Mouse (Mus musculus) naive thymus-derived CD4-positive, alpha-beta T cell, adult 2 months (primary cell): ENCODE measurements around the gene Apopt1.

Source experiments
- DNase-seq: peaks from one replicate; pipeline ENCODE4 v3.0.0-alpha.2; 2011; ENCODE audit warnings: low read depth

Gene Apopt1

DNA sequence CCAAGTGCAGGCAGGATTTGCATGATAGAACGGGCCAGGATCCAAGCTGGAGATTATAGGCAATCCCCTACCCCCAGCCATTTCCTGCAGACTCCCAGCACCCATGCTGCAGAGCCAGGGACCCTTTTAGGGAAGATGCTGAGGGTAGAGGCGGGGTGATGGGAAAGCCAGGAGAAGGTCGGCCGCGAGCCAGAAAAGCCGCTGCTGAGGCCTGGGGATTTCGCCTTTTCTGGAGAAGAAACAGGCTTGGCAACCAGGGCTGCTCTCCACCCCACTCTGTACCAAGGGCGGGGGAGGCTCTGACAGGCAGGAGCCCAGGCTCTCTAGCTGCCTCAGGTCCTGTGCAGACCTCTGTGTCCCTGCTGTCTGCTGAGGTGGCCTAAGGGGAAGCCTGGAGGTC lies 31.8 kb upstream of the Apopt1 start:
- DNase-seq: no peak

DNA sequence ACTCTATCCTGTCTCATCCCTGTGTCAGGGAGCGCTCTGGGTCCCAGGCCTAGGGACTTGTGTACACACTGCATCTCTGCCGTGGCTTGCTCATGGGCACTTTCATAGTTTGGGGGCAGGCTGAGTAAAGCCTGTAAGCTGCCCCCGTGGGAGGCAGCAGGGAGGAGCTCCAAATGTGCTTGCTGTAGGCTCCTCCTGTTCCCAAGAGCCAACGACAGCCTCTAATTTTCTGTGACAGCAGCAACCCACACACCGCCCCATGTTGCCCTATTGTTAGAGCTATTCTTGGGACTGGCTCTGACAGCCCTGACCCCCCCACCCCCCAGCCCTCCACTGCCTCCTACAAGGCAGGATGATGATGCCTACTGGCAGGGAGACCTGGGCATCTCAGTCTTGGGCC lies 31.1 kb upstream of the Apopt1 start:
- no peak for DNase-seq

DNA sequence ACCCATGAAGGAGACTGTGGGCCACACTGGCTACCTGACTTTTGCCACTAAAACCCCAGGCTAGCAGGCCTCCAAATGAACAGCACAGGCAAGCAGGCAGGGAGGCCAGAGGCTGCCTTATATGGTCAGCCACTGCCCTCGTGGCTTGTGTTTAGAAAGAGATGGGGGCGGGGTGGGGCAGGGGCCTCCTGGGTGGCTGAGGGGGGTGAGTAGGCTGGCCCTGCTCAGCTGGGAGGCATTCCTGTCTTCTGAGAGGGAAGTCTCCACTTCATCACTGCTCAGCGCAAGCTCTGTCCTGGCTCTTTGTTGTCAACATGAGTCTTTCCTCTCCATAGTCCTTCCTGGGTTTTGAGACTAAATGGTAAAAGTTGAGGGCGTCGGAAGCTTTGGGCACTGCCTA lies 30.3 kb upstream of the Apopt1 start:
- no peak for DNase-seq

DNA sequence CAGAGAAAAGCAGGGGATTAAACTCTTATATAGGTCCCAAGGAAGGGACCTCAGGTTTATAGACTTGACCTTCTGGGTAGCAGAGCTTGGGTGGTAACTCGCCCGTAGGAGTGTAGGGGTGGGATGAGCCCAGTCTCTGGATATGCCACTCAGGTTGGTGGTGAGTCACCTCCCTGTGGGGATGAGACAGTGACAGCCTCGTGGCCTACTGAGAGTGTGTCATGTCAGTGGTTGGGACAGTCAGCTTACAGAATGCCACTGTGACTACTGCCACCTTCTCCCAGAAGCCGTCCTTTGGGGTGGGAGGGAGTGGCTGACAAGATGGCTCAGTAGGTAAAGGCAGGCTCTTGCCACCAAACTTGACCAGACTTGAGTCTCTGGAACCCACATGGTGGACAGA lies 26.7 kb upstream of the Apopt1 start:
- DNase-seq: no peak

DNA sequence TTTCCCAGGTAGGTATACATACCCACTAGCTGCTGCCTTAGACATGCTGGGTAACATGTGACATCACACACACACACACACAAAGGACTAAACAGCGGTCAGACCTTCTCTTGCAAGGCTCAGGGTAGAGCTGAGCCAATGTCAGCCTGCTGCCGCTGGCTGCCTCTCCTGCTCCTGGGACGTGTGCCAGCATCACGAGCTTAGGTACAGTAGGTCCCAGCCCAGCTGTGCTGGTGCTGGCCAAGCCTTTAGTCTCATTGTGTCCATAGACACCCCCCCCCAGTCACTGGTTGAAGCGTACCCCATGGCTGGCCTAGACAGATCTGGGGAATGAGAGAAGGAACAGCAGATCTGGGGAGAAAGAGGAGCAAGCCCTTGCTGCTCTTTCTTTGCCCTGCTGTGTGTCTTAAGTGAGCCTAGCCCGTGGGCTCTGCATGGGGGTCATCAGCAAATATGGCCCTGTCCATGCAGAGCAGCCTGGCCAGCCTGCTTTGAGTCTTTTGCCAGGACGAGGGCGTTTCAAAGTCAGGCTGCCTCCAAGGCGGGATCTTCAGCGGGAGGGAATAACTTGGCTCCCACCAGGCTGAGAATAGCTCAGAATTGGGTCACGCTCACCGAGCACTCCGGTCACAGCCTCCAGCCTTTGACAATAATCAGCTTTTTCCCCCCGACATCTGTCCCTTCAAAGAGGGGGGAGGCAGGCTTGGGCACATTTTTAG lies 25.6 kb upstream of the Apopt1 start:
- DNase-seq: no peak

DNA sequence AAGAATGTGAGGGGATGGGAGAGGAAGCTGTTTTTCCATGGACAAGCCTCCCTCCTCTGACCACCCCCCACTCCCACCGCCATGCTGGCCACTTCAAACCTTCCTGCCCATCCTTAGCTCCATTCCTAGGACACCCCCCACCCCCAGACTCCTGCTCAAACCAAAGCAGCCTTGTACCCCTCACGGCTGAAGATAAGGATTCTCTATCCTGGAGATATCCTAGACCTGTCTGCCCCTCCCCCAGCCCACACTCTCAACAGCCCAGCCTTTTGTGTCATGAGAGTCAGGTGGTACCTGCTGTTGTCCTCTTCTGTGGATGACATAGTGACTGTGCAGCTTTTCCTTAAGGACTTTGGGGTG lies 25.0 kb upstream of the Apopt1 start:
- no peak for DNase-seq

DNA sequence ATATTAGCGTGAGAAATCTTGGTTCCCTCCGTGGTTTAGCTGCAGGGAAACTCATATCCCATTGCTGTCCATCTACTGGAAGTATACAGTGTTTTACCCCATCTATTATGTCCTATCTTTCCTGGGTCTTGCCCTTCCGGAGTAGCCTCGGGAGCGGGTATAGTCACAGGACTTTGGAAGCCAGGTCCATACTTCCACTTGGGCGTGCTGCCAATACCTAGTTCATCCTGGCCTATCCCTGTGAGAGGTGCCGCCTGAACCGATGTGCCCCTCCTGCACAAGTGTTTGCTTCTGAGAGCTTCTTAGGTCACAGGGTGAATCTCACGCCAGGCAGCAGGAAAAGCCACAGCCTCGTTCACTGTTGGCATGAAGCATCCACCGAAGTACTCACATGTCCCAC lies 23.6 kb upstream of the Apopt1 start:
- DNase-seq: no peak

DNA sequence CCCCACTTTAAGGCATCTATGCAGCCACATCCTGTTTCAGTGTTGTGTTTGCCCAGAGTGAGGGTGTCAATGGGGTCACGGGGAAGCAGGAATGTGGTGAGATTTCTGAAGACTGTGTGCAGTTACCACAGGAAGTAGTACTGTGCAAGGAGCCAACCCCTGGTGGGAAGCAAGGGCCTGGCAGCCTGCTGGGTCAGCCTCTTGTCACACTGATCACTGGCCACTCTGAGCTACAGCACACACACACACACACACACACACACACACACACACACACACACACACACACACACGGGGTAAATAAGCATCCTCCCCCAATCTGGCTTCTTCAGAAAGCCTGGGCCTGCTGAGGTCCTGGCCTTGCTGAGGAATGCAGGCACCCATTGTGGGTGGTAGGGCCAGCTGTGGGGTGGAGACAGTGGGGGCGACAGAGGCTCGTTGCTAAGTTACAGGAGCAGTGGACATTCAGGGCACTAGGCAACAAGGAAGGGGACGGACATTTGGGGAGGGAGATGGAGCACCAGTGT lies 21.7 kb upstream of the Apopt1 start:
- DNase-seq: peak; percentile 85

DNA sequence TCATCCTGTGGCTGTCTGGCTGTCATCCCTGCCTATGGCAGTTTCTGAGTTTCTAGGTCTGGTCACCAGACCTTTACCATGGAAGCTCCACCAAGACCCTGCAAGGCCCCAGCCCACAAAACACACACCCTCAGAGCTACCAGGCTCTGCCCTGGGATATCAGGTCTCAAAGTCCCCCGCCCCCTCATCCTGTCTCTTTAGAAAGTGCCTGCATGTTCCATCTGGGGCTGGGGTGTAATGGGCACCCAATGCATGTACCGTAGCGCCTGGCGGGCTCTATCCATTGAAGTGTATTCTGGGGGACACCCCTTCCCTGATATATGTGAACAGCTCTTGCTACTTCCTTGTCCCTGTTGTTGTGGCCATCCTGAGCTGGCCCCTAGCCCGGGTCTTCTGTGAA lies 20.2 kb upstream of the Apopt1 start:
- DNase-seq: no peak

DNA sequence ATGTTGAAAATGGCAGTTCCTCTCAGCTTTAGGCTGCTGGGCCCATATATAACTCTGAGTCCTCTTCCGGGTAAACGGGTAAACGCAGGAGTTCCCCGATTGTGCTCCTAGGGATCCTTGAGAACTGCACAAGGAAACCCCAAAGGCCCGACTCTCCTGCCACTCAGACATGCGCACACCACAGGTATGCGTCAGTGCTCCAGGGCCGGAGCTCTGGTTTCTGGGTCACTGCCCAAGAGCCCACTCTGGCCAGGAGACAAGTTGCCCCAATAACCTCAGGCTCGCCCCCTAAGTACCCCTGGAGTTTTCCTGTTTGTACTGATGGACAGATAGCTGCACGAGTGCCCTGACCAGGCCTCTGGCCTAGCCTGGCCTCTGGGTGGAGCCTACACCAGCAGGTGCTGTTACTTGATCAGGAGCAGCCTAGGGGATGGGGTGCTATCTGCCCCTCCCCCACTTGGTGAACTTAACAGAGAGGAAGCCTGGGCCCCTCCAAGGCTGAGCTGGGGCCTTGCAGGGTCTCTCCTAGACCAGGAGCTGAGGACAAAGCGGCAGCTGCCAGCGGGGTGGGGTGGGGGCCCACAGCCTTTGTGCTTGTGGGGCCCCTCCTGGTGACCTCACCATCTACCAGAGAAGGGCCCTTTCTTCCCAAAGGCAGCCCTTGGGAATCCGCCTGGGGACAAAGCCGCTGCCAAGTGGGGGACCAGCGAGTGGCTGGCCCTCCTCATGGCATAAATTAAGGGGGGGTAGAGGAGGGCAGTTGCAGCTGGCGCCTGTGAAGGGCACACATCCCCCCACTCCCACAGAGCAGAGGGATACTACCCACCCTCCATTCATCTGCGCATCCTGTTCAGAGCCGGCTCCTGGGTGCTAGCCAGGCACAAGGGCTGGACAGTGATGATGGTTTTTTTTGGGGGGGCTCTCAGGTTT lies 19.5 kb upstream of the Apopt1 start:
- no peak for DNase-seq

DNA sequence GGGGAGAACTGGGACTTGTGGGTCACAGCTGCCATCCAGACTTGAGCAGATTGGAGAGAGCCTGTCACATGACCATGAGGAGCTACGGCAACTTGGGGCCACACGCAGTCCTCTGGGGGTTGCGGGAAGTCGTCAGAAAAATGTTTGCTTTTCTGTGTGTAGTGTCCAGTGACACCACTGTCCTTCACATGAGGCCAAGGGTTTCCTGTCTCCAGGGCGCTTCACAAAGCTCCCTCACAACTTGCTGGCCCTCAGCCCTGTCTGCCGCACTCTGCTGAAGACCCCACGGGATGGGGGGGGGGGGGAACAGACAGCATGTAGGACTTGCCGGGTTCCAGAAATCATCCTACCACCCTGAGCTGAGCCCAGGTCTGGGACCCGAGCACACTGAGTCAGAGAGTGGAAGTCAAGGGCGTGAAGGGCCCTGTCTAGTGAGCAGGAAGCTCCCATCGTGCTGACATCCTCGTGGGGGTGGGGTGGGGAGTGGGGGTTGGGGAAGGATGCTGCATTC lies 18.7 kb upstream of the Apopt1 start:
- DNase-seq: peak; percentile 64

DNA sequence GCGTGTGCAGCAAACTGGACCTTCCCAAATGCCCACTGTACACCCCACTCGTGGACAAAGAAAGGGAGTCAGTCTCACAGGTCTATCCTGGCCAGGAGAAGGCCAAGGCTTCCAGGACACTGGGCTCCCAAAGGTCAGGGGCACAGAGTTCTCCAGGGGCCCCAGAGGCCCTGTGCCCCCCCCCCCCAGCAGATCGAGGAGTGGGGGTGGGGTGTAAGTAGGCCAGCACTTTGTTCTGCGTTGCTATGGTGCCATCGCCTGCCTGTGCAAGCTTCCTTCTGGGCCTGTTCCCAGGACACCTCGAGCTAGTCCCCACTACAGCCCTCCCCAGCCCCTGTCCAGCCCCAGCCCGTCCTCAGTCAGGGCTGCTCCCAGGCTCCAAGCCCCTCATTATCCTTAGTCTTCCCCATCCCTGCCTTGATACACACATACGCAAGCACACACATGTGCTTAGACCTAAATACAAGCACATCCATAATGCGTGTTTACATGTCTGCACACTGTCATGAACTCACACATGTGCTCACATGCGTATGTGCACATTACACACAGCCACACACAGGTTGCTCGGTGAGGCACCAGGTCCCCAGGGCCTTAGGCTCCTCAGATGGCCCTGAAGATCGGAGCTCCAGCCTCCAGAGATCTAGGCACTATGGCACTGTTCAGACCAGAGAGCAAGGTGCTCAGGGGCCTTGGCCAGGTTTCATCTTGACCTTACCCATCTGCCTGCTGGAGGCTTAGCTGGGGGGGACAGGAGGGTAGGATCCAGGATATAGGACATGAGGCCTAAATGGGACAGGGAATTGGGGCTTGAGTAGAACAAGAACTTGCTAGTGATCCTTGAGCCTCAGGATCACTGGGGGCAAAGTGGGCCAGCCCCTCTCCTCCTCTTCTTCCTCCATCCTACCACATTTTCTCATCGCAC lies 17.9 kb upstream of the Apopt1 start:
- peak; percentile 42 for DNase-seq

DNA sequence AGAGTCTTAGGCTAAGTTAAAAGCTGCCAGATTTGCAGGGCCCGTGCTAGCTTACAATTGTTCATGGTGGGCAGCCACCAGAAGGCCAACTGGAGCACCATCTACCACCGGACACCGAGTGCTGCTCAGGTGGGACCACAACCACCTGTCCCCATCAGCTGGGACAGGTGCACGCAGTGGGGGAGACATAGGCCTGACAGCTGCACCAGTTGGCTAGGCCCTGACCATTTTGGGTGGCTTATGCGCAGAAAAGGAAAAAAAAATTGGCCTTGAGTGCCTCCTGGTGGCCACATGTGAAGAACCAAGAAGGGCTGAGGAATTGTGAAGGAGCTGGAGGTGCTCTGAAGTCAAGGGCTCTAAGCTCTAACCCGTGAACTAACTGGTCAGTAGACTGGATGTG lies 16.8 kb upstream of the Apopt1 start:
- peak; percentile 92 for DNase-seq

DNA sequence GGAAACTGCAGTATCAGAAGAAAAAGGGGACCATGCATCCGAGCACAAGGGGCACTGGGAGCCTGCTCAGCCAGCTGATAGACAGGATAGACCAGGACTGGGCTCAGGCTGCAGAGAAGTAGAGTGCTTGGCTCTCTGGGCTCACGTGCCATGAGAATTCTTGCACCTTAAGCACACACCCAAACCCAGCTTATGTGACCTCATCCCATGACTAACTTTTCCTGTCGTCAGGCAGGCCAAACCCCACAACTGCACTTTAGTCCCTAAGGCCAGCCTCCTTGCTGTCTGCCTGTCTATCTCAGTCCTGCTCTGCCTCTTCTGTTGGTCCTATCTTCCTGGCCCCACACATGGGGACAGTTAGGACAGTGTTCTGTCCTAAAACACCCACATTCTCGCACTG lies 15.4 kb upstream of the Apopt1 start:
- no peak for DNase-seq

DNA sequence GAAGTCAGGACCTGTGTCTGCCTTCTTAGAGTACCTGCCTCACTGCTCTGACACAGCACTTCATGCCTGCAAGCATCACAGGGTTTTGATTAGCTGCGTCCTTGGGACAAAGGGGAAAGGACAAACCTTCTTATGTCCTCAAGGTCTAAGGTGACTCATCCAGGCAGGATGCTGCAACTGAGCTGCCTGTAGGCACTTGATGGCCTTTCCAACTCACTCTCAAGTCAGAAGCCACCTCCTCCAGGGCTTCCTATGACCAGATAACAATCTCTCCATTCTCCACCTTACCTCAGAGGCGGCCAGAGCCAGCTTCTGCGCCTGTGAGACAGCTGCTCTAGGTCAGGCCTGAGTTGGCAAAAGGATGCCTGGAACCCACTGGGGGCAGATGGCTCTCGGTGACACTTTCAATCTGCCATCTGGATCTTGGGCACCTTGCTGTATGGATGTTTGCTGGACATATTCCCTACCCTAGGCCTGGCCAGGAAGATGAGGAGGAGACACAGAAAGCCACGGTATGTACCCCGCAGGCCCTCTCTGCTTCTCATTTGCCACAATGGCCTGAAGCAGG lies 14.6 kb upstream of the Apopt1 start:
- DNase-seq: no peak

DNA sequence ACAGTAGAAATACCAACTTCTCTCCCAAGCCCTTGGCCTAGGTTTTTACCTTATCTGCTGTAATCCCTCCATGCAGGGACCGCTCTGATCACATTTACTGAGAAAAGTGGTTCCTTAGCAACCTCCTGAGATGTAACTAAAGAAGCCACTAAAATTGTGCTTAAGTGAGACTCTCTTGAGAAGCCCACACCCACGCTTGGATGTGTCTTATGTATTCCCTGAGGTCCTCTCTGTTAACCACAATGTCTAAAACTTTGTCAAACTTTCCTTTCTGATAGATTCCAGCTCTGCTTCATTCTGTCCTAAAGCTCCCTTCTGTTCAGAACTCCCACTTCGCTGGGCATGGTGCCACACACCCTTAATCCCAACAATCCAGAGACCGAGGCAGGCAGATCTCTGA lies 13.5 kb upstream of the Apopt1 start:
- DNase-seq: no peak

DNA sequence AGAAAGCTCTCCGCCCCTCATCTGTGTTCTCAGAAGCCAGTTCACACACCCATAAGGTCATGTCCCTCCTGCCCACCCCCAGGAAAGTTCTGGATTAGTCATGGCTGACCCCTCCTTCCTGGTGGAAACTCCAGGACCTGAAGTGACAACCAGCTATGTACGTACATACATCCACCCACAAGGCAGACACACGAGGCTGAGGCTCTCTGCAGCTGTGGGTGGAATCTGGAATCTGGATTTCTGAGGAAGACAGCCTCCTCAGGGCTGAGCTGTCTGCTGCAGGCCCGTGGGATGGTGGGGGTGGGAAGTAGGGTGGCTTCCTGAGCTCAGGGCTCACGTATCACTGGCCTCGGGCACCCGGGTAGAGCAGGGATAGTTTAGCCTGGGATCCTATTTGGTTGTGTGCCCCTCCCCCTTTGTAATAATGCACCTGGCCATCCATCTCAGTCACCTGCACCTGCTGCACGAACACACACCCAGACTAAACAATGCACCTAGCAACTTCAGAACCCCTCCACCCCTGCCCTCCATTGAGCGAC lies 12.1 kb upstream of the Apopt1 start:
- DNase-seq: no peak

DNA sequence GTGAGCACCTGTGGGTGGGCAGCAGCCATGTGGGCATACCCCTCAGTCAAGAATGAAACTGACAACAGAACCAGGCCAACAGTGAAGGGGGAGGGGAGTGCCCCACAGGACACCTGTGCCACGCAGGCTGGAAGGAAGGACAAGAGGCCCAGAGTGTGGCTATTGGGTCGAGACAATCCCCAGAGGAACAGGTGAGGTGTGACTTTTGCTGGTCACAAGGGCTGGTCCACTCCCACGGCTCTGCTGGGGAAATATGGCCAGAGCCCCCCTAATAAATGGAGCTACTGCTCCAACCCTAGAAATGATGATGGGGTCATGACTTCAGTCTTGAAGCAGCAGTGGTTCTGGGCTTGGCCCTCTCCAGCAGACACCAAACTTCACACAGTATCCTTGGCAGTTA lies 9.8 kb upstream of the Apopt1 start:
- no peak for DNase-seq

DNA sequence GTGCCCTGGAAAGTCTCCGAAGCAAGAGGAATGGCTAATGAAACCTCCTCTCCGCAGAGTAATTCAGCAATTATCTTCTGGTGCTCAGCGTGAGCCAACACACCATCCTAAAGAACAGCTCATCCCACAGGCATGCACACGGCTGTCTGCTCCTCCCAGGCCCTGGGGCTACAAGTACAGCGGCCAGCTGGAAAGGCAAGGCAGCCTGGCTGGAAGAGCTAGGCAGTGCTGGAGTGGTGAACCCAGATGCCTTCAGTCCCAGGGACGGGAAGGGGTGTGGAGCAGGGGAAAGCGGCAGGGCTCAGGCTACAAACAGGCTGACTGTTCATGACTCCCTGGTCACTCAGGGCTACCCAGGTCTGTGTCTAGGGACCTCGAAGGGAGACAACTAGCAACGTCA lies 8.5 kb upstream of the Apopt1 start:
- no peak for DNase-seq

DNA sequence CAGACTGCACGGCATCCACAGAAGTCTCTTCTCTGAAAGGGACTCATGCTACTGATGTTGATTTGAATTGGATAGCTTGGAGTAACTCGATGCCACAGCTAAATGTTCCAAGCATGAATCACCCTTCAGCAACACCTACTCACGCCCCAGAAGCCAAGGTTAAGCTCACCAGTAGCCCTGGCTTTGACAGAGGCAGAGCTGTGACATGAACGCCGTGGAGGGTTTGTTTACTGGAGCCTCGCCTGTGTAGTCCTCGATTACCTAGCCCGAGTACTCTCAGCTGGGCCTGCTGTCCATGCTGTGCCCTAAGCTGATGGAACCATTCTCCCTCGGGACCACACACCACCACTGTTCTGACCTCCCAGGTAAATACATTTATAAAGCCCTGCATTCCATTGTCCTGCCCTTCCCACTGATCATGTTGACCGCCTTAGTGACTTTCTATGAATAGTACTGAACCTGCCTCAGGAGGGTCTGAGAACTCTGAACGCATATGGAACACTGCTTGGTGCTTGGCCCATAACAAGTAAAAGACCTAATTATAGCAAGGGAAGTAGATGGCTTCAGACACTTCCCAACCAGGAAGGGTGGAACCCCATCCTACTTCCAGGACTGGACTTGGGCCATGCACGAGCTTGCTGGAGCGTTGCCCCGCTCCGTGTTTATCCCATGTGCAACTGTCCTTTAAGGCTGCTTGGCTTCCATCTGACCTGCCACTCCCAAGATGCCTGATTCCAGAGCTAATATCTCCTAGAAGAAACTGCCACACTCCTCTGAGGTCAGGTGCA lies 7.7 kb upstream of the Apopt1 start:
- DNase-seq: no peak

DNA sequence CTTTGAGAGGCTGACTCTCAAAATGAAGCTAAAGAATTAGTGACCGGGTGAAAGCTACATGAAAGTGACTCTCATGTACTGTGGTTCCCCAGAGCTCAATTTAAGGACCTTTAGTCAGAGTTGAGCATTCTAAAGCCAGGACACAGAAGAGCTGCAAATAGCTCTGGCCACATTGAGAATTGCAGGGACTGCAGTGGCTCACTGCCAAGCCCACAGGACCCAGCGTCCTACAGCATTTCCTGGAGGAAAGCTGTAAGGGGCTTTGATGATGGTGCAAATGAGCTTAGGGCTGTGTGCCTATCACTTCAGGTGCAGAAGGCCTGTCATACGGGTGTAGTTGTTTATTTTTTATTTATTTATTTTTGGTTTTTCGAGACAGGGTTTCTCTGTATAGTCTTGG lies 4.9 kb upstream of the Apopt1 start:
- DNase-seq: no peak
